Mouse (Mus musculus) brain, embryonic 14.5 days (tissue): ENCODE measurements around the gene Slc5a3.

Source experiments
- CTCF ChIP-seq: fragments of 200-500 bp; IDR thresholded peaks from 2 replicates; pipeline ENCODE4 v1.5.1; 2012; ENCODE audit warnings: inconsistent platforms, mild to moderate bottlenecking, moderate library complexity, borderline replicate concordance; ENCODE audit not compliant: insufficient read depth, insufficient read length; ENCODE audit errors: extremely low read depth
- POLR2A ChIP-seq: fragments of 200-500 bp; IDR thresholded peaks from 2 replicates; pipeline ENCODE4 v1.6.1; 2012; ENCODE audit warnings: mild to moderate bottlenecking, inconsistent platforms, borderline replicate concordance; ENCODE audit not compliant: poor library complexity, insufficient read depth, insufficient read length, severe bottlenecking; ENCODE audit errors: extremely low read depth

GRCm38 (mm10) chr16:92060213-92060612 is 2.1 kb downstream of the Slc5a3 start:
- TF ChIP-seq POLR2A (no peak), CTCF (no peak)
